Mouse (Mus musculus): ENCODE results near the gene Ptgis. TPM values are rescaled to one million over a fixed set of nuclear protein-coding genes. Genes with fewer than 3 reads are reported as not detected.

The Ptgis gene
- polyA plus RNA-seq, 1 experiment = 1.2 TPM

- H3K4me1 ChIP-seq (ENCODE audit: control insufficient read depth, insufficient read depth, low read length) = no peaks in the 10 kb centered on the region
- WGBS = 75% methylated on average over 3 of the region's 3 CpGs
- TF ChIP-seq POLR2A (IDR thresholded peaks at IDR 0.05; ENCODE audit: borderline replicate concordance, control insufficient read depth, low read depth, low read length) (no peak), CTCF (IDR thresholded peaks at IDR 0.05; ENCODE audit: control insufficient read depth, insufficient read depth, low read length) (no peak)
- no peak overlapping the region for H3K4me3 ChIP-seq (replicated peaks; ENCODE audit: control insufficient read depth, low read depth, low read length)
- no peak overlapping the region for H3K27ac ChIP-seq (ENCODE audit: control insufficient read depth, insufficient read depth, low read depth, low read length, poor library complexity)
These were observed 17.4 kb upstream of the Ptgis start for GRCm38 (mm10) chr2:167257790-167258189.

GRCm38 (mm10) chr2:167254808-167255207 lies 14.4 kb upstream of the Ptgis start:
- Histone ChIP-seq H3K27ac (ENCODE audit: control insufficient read depth, insufficient read depth, low read depth, low read length, poor library complexity) (no peak overlapping the region), H3K4me1 (ENCODE audit: control insufficient read depth, insufficient read depth, low read length) (no peaks in the 10 kb centered on the region), H3K4me3 (replicated peaks; ENCODE audit: control insufficient read depth, low read depth, low read length) (no peak overlapping the region)
- TF ChIP-seq CTCF (IDR thresholded peaks at IDR 0.05; ENCODE audit: control insufficient read depth, insufficient read depth, low read length) (no peak), POLR2A (IDR thresholded peaks at IDR 0.05; ENCODE audit: borderline replicate concordance, control insufficient read depth, low read depth, low read length) (no peak)
- WGBS = 86% methylated on average over 6 of the region's 6 CpGs

- TF ChIP-seq CTCF (IDR thresholded peaks at IDR 0.05; ENCODE audit: control insufficient read depth, insufficient read depth, low read length) (no peak), POLR2A (IDR thresholded peaks at IDR 0.05; ENCODE audit: borderline replicate concordance, control insufficient read depth, low read depth, low read length) (no peak)
- Histone ChIP-seq H3K4me1 (ENCODE audit: control insufficient read depth, insufficient read depth, low read length) (no peaks in the 10 kb centered on the region), H3K27ac (ENCODE audit: control insufficient read depth, insufficient read depth, low read depth, low read length, poor library complexity) (no peak overlapping the region), H3K4me3 (replicated peaks; ENCODE audit: control insufficient read depth, low read depth, low read length) (no peak overlapping the region)
- 73% methylated on average over 7 of the region's 7 CpGs for WGBS
These were observed 13.8 kb upstream of the Ptgis start for GRCm38 (mm10) chr2:167254185-167254584.

GRCm38 (mm10) chr2:167253476-167253875 lies 13.1 kb upstream of the Ptgis start:
- Histone ChIP-seq H3K4me3 (replicated peaks; ENCODE audit: control insufficient read depth, low read depth, low read length) (no peak overlapping the region), H3K4me1 (ENCODE audit: control insufficient read depth, insufficient read depth, low read length) (no peaks in the 10 kb centered on the region), H3K27ac (ENCODE audit: control insufficient read depth, insufficient read depth, low read depth, low read length, poor library complexity) (no peak overlapping the region)
- 51% methylated on average over 5 of the region's 5 CpGs for WGBS
- TF ChIP-seq CTCF (IDR thresholded peaks at IDR 0.05; ENCODE audit: control insufficient read depth, insufficient read depth, low read length) = no peak
- no peak for TF ChIP-seq POLR2A (IDR thresholded peaks at IDR 0.05; ENCODE audit: borderline replicate concordance, control insufficient read depth, low read depth, low read length)

- H3K27ac ChIP-seq (ENCODE audit: control insufficient read depth, insufficient read depth, low read depth, low read length, poor library complexity) = no peak overlapping the region
- WGBS = 76% methylated on average over 3 of the region's 3 CpGs
- no peaks in the 10 kb centered on the region for H3K4me1 ChIP-seq (ENCODE audit: control insufficient read depth, insufficient read depth, low read length)
- H3K4me3 ChIP-seq (replicated peaks; ENCODE audit: control insufficient read depth, low read depth, low read length) = no peak overlapping the region
- TF ChIP-seq POLR2A (IDR thresholded peaks at IDR 0.05; ENCODE audit: borderline replicate concordance, control insufficient read depth, low read depth, low read length) (no peak), CTCF (IDR thresholded peaks at IDR 0.05; ENCODE audit: control insufficient read depth, insufficient read depth, low read length) (no peak)
These were observed 11.8 kb upstream of the Ptgis start for GRCm38 (mm10) chr2:167252057-167252687.

GRCm38 (mm10) chr2:167250736-167251337 lies 10.4 kb upstream of the Ptgis start:
- H3K4me1 ChIP-seq (ENCODE audit: control insufficient read depth, insufficient read depth, low read length) = no peaks in the 10 kb centered on the region
- H3K4me3 ChIP-seq (replicated peaks; ENCODE audit: control insufficient read depth, low read depth, low read length) = no peak overlapping the region
- no peak overlapping the region for H3K27ac ChIP-seq (ENCODE audit: control insufficient read depth, insufficient read depth, low read depth, low read length, poor library complexity)
- WGBS = 49% methylated on average over 7 of the region's 7 CpGs
- TF ChIP-seq CTCF (IDR thresholded peaks at IDR 0.05; ENCODE audit: control insufficient read depth, insufficient read depth, low read length) (no peak), POLR2A (IDR thresholded peaks at IDR 0.05; ENCODE audit: borderline replicate concordance, control insufficient read depth, low read depth, low read length) (no peak)

GRCm38 (mm10) chr2:167250003-167250735 lies 9.8 kb upstream of the Ptgis start:
- Histone ChIP-seq H3K4me3 (replicated peaks; ENCODE audit: control insufficient read depth, low read depth, low read length) (no peak overlapping the region), H3K27ac (ENCODE audit: control insufficient read depth, insufficient read depth, low read depth, low read length, poor library complexity) (no peak overlapping the region), H3K4me1 (ENCODE audit: control insufficient read depth, insufficient read depth, low read length) (no peaks in the 10 kb centered on the region)
- WGBS = 59% methylated on average over 11 of the region's 11 CpGs
- no peak for TF ChIP-seq CTCF (IDR thresholded peaks at IDR 0.05; ENCODE audit: control insufficient read depth, insufficient read depth, low read length)
- TF ChIP-seq POLR2A (IDR thresholded peaks at IDR 0.05; ENCODE audit: borderline replicate concordance, control insufficient read depth, low read depth, low read length) = no peak

GRCm38 (mm10) chr2:167249591-167249990 lies 9.2 kb upstream of the Ptgis start:
- TF ChIP-seq POLR2A (IDR thresholded peaks at IDR 0.05; ENCODE audit: borderline replicate concordance, control insufficient read depth, low read depth, low read length) = no peak
- TF ChIP-seq CTCF (IDR thresholded peaks at IDR 0.05; ENCODE audit: control insufficient read depth, insufficient read depth, low read length) = no peak
- 78% methylated on average over 3 of the region's 3 CpGs for WGBS
- Histone ChIP-seq H3K4me1 (ENCODE audit: control insufficient read depth, insufficient read depth, low read length) (no peaks in the 10 kb centered on the region), H3K27ac (ENCODE audit: control insufficient read depth, insufficient read depth, low read depth, low read length, poor library complexity) (no peak overlapping the region), H3K4me3 (replicated peaks; ENCODE audit: control insufficient read depth, low read depth, low read length) (no peak overlapping the region)
